Mouse (Mus musculus): ENCODE measurements around the gene Abhd2.
A peak's percentile ranks its signal among the peaks of the same experiment; 100 is the strongest.

The Abhd2 gene

GRCm38 (mm10) chr7:79387991-79388390 lies 115.0 kb downstream of the Abhd2 start:
- DNase-seq: no peak

DNA sequence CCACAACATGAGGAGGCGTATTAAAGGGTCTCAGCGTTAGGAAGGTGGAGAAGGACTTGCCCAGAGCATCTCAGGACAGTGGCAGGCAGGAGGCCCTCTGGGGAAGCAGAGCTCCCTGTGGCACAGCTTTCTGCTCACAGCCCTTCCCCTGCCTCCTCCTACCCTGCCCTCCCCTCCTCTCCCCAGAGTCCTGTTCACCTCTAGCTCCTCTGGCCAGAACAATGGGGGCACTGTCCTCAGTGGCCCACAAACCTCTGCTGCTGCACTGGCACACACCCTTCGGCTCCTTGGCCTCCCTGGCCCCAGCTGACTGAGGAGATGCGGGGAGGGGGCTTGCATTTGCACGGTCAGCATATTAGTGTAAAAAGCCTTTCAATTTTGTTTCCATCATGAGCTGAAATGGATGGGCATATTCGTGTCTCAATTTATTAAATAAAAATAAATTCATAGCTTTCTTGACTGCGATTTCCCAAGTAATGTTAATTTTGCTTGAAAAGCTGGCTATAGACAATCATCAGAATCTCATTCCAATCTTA lies 115.7 kb downstream of the Abhd2 start:
- DNase-seq: no peak

DNA sequence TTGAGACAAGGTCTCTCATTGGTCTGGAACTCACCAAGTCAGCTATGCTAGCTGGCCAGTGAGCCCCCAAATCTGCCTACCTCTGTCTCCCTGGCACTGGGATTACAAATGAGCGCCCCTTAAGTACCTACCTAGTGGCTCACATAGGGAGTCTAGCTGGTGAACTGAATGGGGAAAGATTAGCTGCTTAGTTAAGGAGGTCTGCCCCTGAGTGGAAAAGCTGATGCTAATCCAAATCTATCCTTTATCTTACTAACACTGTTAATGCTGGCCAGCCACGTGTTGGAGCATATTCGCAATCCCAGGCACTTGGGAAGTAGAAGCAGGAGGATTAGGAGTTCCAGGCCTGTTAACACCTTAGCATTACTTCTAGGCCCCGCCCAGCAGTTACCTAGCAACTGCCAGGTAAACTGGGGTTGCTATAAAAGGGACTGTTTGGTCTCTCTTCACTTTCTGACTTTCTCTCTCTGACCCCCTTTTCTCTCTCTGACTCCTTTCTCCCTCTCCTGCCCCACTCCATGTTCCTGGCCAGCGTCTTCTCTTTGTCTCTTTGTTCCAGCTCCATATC lies 117.2 kb downstream of the Abhd2 start:
- DNase-seq: no peak

- no peak for DNase-seq
These were observed 118.5 kb downstream of the Abhd2 start for GRCm38 (mm10) chr7:79391471-79391870.

DNA sequence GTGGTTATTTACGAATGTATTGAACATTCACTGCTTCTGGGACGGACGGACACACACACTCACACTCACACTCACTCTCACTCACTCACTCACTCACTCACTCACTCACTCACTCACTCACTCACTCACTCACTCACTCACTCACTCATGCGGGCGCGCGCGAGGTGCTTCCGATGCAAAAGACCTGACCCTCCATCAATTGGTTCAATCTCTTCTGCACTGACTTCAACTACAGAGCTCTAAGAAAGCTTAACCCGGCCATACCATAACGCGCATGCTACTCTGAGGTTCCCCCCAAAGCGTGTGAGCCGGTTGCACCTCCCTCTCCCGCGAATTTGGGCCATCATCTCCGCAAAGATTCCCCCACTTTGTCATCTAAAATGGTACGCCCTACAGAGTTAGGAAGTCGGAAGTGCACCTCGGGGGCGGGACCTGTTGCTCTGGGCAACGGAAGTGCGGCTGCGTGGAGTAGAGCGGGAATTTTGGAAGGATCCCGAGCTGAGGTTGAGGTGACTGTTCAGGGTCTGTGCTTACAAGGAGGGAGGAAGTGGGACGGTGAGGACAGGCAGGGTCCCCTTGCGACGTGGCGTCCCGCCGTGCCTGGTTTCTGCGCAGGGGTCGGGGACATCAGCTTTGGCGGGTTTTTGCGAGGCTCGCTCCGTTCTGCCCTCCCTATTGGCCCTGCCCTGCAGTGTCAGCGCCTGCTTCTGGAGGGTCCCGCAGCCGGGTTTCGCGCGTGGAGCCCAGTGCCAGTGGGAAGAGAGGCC lies 119.1 kb downstream of the Abhd2 start, which contains the start of gene Fanci:
TSS of gene Fanci (plus strand) at position 47 of the 767 bp plus-strand sequence.
- DNase-seq: peak; percentile 96 to 97

GRCm38 (mm10) chr7:79392860-79393513 lies 120.0 kb downstream of the Abhd2 start:
- DNase-seq: peak; percentile 58 to 64

DNA sequence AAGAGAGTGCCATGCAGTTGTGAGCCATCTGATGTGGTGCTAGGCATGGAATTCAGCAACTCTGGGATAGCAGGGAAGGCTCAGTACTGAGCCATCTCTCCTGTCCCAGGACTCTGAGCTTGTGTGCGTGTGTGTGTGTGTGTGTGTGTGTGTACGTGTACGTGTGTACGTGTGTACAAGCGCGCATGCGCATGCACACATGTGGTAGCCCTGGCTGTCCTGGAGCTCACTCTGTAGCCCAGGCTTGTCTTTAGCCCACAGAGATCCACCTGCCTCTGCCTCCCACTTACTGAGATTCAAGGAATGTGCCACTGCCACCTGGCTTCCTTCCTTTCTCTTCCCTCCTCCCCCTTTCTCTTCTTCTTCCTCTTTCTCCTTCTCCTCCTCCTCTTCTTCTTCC lies 120.9 kb downstream of the Abhd2 start:
- DNase-seq: no peak

- DNase-seq: no peak
These were observed 121.7 kb downstream of the Abhd2 start for GRCm38 (mm10) chr7:79394666-79395065.

DNA sequence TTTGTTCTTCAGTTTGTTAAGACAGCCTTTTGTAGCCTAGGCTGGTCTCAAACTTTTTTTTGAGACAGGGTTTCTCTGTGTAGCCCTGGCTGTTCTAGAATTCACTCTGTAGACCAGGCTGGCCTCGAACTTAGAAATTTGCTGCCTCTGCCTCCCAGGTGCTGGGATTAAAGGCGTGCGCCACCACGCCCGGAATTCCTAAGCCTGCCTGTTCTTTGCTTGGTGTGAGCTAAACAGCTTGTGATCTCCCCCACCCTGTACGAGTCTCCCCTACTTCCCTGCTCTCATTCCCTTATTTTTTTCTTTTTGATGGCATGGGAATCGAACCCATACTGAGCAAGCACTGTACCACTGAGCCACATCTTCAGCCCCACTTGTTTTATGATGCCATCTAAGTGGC lies 122.2 kb downstream of the Abhd2 start:
- DNase-seq: no peak

DNA sequence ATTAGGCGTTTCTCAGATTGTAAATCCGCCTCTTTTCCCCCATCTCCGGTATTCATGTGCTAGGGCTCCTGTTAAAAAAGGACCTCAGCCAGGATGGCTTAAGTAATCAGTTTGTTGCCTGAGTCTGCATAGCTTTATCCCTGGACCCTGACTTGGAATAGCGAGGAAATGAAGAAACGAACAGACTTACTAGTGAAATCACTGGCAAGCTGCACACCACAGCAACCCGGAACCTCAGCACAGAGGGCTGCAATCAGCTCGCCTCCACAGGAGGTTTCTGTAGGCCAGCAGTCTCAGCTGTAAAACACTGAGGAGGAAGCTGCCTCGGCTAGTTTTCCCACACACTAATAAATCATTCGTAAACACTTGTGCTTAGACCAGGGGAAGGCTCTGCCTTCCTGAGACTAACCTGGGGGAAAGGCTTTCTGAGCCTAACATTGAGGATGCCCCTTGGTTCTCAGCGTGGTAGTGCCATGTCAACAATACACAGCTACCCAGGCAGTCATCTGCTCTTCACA lies 124.5 kb downstream of the Abhd2 start:
- no peak for DNase-seq

DNA sequence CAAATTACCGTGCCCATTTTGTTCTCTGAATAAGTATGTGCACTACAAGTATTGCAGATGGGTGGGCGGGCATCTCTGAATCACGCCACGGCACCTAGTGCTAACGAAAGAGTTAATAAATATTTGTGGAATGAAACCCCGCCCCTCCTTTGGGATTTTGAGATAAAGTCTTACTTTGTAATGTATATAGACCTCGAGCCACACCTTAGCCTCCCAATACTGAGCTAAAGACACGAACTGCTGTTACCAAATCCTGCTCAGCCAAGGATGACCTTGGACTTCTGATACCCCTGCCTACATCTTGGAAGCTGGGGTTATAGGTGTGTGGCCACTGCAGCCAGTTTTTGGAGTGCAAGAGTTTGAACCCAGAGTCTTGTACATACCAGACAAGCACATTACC lies 125.4 kb downstream of the Abhd2 start:
- no peak for DNase-seq

DNA sequence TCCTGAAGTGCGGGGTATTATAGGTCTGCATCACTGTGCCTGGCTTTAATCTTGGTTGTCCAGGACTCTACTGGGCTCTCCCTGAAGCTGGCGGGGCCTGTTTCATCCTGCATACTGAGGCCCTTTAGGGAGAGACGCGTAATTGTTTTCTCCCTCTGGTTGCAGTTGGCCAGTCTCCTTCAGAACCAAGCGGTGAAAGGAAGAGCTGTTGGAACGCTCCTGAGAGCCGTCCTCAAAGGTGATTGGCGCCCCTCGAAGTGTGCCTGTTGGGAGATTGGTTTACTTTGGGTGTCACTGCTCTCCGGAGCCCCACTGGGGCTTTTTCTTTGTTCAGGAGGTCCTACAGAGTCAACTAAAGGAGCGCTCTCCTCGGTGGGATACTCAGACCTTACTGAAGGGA lies 126.0 kb downstream of the Abhd2 start:
- DNase-seq: no peak

DNA sequence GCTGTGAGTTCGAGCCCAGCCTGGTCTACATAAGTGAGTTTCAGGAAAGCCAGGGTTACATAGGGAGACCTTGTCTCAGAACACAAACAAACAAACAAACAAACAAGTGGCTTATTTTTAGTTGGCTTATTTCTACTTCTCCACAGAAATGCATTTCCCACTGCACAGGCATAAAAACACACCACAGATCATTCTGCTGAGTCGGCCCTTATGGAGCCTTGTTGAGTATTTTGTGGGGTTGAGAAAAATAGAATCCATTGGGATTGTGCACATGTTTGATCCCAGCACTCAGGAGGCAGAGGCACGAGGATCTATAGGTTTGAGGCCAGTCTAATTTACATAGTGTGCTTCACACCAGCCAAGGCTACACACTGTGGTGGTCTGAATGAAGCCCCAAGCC lies 127.3 kb downstream of the Abhd2 start:
- no peak for DNase-seq

- no peak for DNase-seq
These were observed 141.7 kb downstream of the Abhd2 start for GRCm38 (mm10) chr7:79414449-79415375.
